Mouse (Mus musculus): ENCODE results near the gene Il4i1. TPM values are rescaled to one million over a fixed set of nuclear protein-coding genes. Genes with fewer than 3 reads are reported as not detected.
A peak's percentile ranks its signal among the peaks of the same experiment; 100 is the strongest.
"Not testable (repeated sequence)": the region's sequence is repeated elsewhere in the genome, so short reads cannot be mapped to it uniquely, and the experiment has no call there.

Il4i1 gene
- polyA plus RNA-seq, 1 experiment: 14.8 TPM

GRCm38 (mm10) chr7:44860576-44861428, 44.6 kb downstream of the Il4i1 start:
- 55% methylated on average over 22 of the region's 22 CpGs for WGBS
- no peak for DNase-seq (ENCODE audit: low read depth, low spot score)

- 86% methylated on average over 14 of the region's 14 CpGs for WGBS
- no peak for DNase-seq (ENCODE audit: low read depth, low spot score)
Observed at GRCm38 (mm10) chr7:44861429-44861816, 45.2 kb downstream of the Il4i1 start.

GRCm38 (mm10) chr7:44862434-44862833, 46.2 kb downstream of the Il4i1 start:
- WGBS: 78% methylated on average over 8 of the region's 8 CpGs
- DNase-seq (ENCODE audit: low read depth, low spot score): no peak

GRCm38 (mm10) chr7:44863210-44863609, 47.0 kb downstream of the Il4i1 start:
- DNase-seq (ENCODE audit: low read depth, low spot score): no peak
- 90% methylated on average over 14 of the region's 14 CpGs for WGBS

GRCm38 (mm10) chr7:44863982-44864494, 47.9 kb downstream of the Il4i1 start:
- 87% methylated on average over 11 of the region's 11 CpGs for WGBS
- no peak for DNase-seq (ENCODE audit: low read depth, low spot score)

- 75% methylated on average over 24 of the region's 24 CpGs for WGBS
- DNase-seq (ENCODE audit: low read depth, low spot score): no peak
Observed at GRCm38 (mm10) chr7:44864595-44865542, 48.7 kb downstream of the Il4i1 start.

GRCm38 (mm10) chr7:44866276-44867009, 50.3 kb downstream of the Il4i1 start:
- no peak for DNase-seq (ENCODE audit: low read depth, low spot score)
- WGBS: 20% methylated on average over 15 of the region's 15 CpGs

- WGBS: 65% methylated on average over 19 of the region's 19 CpGs
- DNase-seq (ENCODE audit: low read depth, low spot score): no peak
Observed at GRCm38 (mm10) chr7:44867010-44867702, 51.0 kb downstream of the Il4i1 start.

GRCm38 (mm10) chr7:44867802-44868201, 51.6 kb downstream of the Il4i1 start:
- DNase-seq (ENCODE audit: low read depth, low spot score): no peak
- 42% methylated on average over 9 of the region's 9 CpGs for WGBS

- WGBS: 4% methylated on average over 16 of the region's 16 CpGs
- no peak for DNase-seq (ENCODE audit: low read depth, low spot score)
Observed at GRCm38 (mm10) chr7:44868465-44868864, 52.3 kb downstream of the Il4i1 start.

GRCm38 (mm10) chr7:44868919-44869696, 52.9 kb downstream of the Il4i1 start:
- no peak for DNase-seq (ENCODE audit: low read depth, low spot score)
- WGBS: under 1% methylated on average over 107 of the region's 108 CpGs

- DNase-seq (ENCODE audit: low read depth, low spot score): peak; percentile 83
- WGBS: 2% methylated on average over 29 of the region's 29 CpGs
Observed at GRCm38 (mm10) chr7:44869697-44870528, 53.7 kb downstream of the Il4i1 start, which contains the start of gene Ptov1. TSS of gene Ptov1 (minus strand) at chr7:44869788.

GRCm38 (mm10) chr7:44870614-44871013, 54.4 kb downstream of the Il4i1 start:
- DNase-seq (ENCODE audit: low read depth, low spot score): no peak
- 82% methylated on average over 6 of the region's 6 CpGs for WGBS

- no peak for DNase-seq (ENCODE audit: low read depth, low spot score)
- 89% methylated on average over 1 of the region's 1 CpGs for WGBS
Observed at GRCm38 (mm10) chr7:44871181-44871580, 55.0 kb downstream of the Il4i1 start.

GRCm38 (mm10) chr7:44871774-44872173, 55.6 kb downstream of the Il4i1 start:
- not testable (repeated sequence) for DNase-seq (ENCODE audit: low read depth, low spot score)
- WGBS: 91% methylated on average over 2 of the region's 2 CpGs

- no peak for DNase-seq (ENCODE audit: low read depth, low spot score)
- 86% methylated on average over 14 of the region's 14 CpGs for WGBS
Observed at GRCm38 (mm10) chr7:44877833-44878232, 61.6 kb downstream of the Il4i1 start.

- 92% methylated on average over 3 of the region's 3 CpGs for WGBS
- no peak for DNase-seq (ENCODE audit: low read depth, low spot score)
Observed at GRCm38 (mm10) chr7:44883036-44883435, 66.8 kb downstream of the Il4i1 start.
